Mouse (Mus musculus): ENCODE data around the gene Gatad2a.
"Not testable (repeated sequence)": the region's sequence is repeated elsewhere in the genome, so short reads cannot be mapped to it uniquely, and the experiment has no call there.

The Gatad2a gene

DNA sequence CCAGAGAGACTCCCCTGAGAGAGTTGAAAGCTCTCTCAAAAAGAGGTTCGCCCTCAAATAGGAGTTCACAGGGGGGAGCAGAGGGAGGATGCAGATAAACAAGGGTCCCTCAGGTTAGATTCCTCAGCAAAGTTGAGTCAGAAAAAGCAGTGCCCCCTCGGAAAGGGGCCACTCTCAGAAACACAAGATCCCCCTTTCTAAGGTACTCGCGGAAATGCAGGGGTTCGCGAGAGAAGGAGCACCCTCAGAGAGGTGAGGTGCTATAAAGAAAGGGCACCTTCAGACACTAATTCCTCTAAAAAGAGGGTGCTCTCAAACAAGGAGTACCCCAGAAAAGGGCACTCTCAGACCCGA is 785 bp downstream of the Gatad2a start:
- no peak for DNase-seq (ENCODE audit: low read depth)

DNA sequence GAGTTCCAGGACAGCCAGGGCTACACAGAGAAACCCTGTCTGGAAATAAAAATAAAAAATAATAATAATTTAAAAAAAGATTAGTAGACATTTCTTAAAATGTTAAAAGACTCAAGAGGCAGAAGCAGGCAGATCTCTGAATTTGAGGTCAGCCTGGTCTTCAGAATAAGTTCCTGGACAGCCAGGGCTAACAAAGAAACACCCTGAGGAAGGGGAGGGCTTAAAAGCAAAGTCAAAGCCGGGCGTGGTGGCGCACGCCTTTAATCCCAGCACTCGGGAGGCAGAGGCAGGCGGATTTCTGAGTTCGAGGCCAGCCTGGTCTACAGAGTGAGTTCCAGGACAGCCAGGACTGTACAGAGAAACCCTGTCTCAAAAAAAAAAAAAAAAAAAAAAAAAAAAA is 7.2 kb downstream of the Gatad2a start:
- DNase-seq (ENCODE audit: low read depth) = not testable (repeated sequence)

- DNase-seq (ENCODE audit: low read depth) = no peak
Observed at GRCm38 (mm10) chr8:69987744-69988143, 8.4 kb downstream of the Gatad2a start.

- DNase-seq (ENCODE audit: low read depth) = no peak
Observed at GRCm38 (mm10) chr8:69984876-69985553, 11.2 kb downstream of the Gatad2a start.

DNA sequence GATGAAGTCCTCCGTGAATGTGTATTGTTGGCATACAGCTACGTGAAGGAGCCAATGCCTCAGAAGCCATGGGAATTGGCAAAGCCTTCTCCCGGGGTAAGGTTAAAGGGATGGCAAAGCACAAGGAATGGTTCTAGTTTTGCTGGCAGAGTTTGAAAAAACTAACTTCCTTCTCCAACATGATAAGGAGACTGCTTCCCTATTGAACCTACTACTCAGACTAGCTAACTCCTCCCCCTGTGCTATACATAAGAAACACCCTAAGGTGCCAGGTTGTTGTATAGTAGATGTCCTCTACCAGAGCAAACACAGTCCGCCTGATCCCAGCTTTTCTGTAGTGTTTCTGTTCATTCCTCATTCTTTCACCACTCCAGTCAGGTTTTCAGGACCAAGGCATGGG is 17.7 kb downstream of the Gatad2a start:
- no peak for DNase-seq (ENCODE audit: low read depth)

GRCm38 (mm10) chr8:69974806-69975205 is 21.4 kb downstream of the Gatad2a start:
- no peak for DNase-seq (ENCODE audit: low read depth)

DNA sequence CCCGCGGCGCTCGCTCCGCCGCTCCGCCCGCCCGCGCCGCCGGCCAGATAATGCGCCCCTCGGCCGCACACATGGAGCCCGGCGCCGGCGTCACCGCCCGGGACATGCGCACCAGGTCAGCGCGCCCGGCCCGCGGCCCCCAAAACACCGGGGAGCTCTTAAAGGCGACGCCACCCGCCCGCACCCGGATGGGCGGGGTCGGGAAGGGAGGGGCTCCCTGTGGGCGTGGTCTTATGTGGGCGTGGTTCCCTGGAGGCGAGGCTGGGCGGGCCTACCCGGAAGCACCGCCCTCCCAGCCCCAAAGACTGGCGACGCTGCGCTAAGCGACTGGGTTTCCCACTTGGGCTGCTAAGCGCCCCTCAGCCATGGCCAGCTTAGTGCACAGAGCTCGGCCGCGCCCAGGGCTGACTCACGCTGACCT is 22.0 kb downstream of the Gatad2a start:
- peak; percentile 90 for DNase-seq (ENCODE audit: low read depth)

- no peak for DNase-seq (ENCODE audit: low read depth)
Observed at GRCm38 (mm10) chr8:69973442-69974161, 22.6 kb downstream of the Gatad2a start.

DNA sequence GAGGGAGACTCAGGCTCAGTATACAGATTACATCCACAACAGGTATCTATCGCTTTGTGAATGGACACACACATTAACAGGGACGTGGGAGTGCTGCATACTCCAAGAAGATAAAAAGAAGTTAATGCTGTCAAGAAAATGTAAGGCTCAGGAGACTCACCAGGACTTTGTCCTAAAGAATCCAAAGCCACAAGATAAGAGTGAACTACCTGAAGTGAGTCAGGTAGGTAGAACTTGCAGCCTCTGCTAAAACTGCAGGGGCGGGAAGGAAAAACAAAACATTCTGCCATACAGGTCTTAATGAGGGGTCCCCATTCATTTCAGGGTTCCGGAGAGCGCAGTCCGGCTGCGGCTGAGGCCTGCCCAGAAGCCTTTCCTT is 23.1 kb downstream of the Gatad2a start:
- DNase-seq (ENCODE audit: low read depth) = no peak

- no peak for DNase-seq (ENCODE audit: low read depth)
Observed at GRCm38 (mm10) chr8:69970880-69971279, 25.3 kb downstream of the Gatad2a start.

GRCm38 (mm10) chr8:69967291-69967933 is 28.8 kb downstream of the Gatad2a start:
- DNase-seq (ENCODE audit: low read depth) = no peak

GRCm38 (mm10) chr8:69959241-69959640 is 36.9 kb downstream of the Gatad2a start:
- no peak for DNase-seq (ENCODE audit: low read depth)

DNA sequence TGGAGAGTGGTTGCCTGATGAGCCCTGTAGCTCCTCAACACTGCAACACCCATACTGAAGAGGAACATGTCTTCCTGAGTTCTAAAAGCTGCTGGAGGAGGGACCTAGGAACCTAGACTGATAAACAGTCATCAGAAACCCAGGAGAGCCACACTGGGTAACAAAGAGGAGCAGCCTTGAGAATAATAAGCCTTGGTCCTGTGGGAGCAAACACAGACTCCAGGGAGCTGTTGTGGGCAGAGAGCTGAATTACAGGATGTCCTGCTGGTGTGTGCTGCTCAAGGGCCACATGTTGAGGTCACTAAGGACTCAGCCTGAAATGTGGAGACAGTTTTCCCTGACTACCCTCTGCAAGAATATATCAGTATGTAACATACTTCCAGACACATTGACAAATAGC is 38.3 kb downstream of the Gatad2a start:
- no peak for DNase-seq (ENCODE audit: low read depth)

DNA sequence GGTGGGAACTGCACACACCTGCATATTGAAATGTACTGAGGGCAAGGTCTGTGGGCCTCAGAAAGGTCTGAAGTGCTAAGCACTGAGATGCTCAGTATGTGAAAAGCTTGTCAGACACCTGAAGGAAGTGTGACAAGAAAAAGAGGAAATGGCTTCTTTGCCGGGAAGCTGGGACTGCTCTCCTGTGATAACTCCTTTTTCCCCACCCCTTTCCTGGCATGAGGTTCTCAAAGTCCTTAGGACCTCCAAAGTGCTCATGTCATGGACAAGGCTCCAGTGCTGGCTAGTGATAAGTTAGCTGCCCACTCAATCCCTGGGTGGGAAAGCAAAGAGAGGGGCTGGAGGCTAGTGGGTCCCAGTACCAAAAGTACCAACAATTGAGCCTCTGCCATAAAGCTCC is 38.8 kb downstream of the Gatad2a start:
- DNase-seq (ENCODE audit: low read depth) = no peak

DNA sequence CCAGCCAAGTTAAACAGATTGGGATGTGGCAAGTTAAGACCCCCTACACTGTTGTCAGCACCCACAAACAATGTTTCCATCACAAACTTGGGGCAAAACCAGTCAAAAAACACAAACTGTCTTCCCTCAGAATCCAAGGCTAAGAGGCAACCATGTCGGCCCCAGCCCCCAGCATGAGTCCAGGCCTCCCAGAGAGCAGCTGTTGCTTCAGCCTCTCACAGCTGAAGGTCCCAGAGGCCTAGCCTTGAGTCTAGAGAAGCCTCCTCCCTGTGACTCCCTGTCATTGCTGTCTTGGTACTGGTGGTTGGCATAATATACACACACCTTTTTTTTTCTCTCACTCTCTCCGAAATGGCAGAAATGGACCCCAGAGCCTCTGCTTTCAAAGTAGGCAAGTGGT is 39.5 kb downstream of the Gatad2a start:
- DNase-seq (ENCODE audit: low read depth) = no peak

DNA sequence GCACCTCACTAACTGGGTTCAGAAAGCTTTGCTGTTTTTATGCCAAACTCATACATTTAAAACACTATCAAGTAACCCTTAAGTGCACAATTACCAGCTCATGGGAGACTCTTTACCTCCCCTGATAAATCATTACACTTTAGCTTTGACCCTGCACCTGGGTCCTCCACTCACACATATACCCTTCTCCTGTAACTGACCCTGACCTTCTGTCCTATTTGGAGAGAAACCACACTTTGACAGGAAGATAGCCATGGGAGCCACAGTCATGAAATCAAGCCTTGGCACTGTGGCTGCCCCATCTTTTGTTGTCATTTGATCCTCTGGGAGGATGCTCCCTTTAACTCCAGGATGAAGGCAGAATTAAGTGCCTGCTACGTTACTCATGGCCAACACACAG is 41.5 kb downstream of the Gatad2a start:
- no peak for DNase-seq (ENCODE audit: low read depth)

GRCm38 (mm10) chr8:69954213-69954612 is 42.0 kb downstream of the Gatad2a start:
- DNase-seq (ENCODE audit: low read depth) = no peak

DNA sequence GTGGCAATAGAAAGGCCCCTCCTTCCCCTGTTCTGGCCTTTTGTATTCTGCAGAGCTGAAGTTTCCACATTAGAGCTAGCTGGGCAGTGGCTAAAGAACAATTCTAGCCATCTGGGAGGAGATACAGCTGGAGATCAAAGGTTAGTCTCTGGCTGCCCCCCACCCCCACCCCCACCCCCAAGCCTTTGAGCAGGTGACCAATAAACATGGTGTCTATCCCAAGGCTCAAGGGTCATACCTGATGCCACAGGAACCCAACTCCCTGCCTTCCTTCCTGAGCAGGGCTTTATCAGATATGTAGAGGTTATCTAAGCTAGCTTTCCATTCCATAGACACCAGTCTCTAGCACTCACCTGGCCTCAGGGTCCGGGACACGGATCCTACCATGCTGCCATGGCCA is 45.9 kb downstream of the Gatad2a start:
- no peak for DNase-seq (ENCODE audit: low read depth)

- not testable (repeated sequence) for DNase-seq (ENCODE audit: low read depth)
Observed at GRCm38 (mm10) chr8:69942495-69942894, 53.7 kb downstream of the Gatad2a start.

GRCm38 (mm10) chr8:69940386-69940785 is 55.8 kb downstream of the Gatad2a start:
- no peak for DNase-seq (ENCODE audit: low read depth)

DNA sequence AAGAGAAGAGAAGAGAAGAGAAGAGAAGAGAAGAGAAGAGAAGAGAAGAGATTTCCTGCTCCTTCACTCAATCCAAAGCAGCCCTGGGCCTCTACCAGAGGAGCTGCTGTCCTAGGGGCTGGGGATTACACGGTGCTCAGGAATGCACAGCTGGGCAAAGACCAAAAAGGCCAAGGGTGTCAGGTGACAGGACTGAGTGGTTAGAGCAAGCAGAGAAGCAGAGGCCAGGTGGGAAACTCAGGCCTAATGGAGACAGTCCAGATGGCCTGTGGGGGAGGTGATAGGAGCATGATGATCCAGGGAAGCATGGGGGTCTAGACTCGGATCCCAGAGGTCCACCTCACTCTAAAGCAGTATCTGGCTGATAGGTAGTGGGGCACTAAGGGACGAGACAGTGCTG is 56.6 kb downstream of the Gatad2a start:
- no peak for DNase-seq (ENCODE audit: low read depth)

DNA sequence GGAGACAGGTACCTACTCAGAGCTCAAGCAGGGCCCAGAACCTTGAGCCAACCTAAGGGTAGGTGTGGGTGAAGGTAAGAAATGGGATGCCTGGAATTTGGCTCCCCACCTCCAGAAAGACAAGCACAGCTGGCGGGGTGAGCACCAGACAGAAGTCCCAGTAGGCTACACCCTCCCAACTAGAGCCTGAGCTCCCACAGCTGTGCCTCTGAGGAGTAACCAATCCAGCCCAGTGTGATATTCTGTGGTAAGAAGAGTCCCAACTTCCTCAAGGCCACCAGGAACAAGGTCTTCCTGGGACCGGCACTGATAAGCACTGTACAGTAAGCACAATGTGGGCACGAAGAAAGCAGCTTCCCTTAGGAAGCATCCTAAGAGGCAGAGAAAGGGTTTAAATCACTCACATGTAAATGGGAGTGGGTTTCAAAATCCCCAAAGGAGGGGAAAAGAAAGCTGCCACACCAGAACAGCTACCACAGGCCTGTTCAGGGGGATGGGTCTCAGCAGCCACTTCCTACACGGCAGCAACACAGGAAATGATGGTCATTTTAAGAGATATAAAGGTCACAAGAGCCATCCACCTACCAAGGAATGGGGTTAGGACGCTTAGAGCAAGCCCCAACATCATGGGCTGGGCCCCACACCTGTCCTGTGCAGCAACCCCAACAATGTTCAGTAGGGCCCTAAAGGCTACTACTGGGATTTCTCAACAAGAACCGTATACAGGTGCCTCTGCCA is 57.8 kb downstream of the Gatad2a start:
- DNase-seq (ENCODE audit: low read depth) = no peak

DNA sequence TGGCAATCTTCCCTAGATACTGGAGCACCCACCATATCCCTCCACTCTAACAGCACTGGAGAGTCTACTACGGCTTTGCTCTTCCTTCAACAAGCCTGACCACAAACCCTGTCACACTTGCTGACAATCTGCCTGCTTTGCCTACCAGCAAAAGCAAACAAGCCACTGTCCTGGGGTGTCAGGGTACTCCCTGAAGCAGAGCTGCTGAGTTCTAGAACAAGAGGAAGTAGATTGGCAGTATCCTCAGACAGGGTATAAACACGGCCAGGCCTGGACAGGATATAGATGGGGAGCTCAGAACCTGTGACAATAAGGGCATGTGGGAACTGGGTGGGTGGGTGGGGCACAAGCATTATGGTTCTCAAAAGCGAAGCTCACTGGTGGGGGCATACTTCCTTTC is 58.7 kb downstream of the Gatad2a start:
- DNase-seq (ENCODE audit: low read depth) = no peak

Measured in c-Kit-positive CD71-negative TER-119-negative erythroid progenitor cells, embryonic 14.5 days (primary cell).